Mouse (Mus musculus) lung, adult 2 months (tissue): ENCODE measurements around the gene B4galt2. TPM values are rescaled to one million over a fixed set of nuclear protein-coding genes. Genes with fewer than 3 reads are reported as not detected.

ENCODE experiments used
- DNase-seq: peaks from one replicate; pipeline ENCODE4 v3.0.0; 2022
- H3K4me1 ChIP-seq: fragments of 200-500 bp; 2 replicates; pipeline ENCODE4 v1.6.1; 2011; ENCODE audit warnings: low read length; ENCODE audit not compliant: control insufficient read depth, insufficient read depth
- H3K4me3 ChIP-seq: fragments of 200-500 bp; replicated peaks from 2 replicates; pipeline ENCODE3; 2011; ENCODE audit warnings: low read depth, mild to moderate bottlenecking, control low read depth, low read length; ENCODE audit errors: extremely low read depth
- CTCF ChIP-seq: fragments of 200-500 bp; IDR thresholded peaks from 2 replicates; pipeline ENCODE4 v1.5.1; 2011; ENCODE audit warnings: mild to moderate bottlenecking, low read length, control low read depth; ENCODE audit not compliant: insufficient read depth
- POLR2A ChIP-seq: fragments of 200-500 bp; IDR thresholded peaks from 2 replicates; pipeline ENCODE4 v1.6.1; 2011; ENCODE audit warnings: low read depth, mild to moderate bottlenecking, control low read depth, low read length, borderline replicate concordance; ENCODE audit errors: extremely low read depth
- WGBS: fragments of 180-500 bp; shearing (Covaris S2); methylation state at CpG from one replicate; pipeline ENCODE4 v1.1.7; 2018; 5-methylcytosine and 5-hydroxymethylcytosine counted together
- polyA plus RNA-seq: library from polyadenylated mRNA; depleted of rRNA; stranded (reverse); fragments of >200 nt; gene quantifications from 2 replicates; pipeline ENCODE4 v1.2.3, GENCODE M21; 2012

The B4galt2 gene
- polyA plus RNA-seq, 1 experiment = 23.4 TPM

- no peak overlapping the region for H3K4me3 ChIP-seq
- H3K4me1 ChIP-seq = no peaks in the 10 kb centered on the region
- 88% methylated on average over 9 of the region's 9 CpGs for WGBS
- TF ChIP-seq CTCF (no peak), POLR2A (no peak)
- no peak for DNase-seq
Observed at GRCm38 (mm10) chr4:117873615-117874014, 9.7 kb downstream of the B4galt2 start.

GRCm38 (mm10) chr4:117872471-117872886 is 10.8 kb downstream of the B4galt2 start, which contains the start of gene Ccdc24:
Ccdc24 (minus strand) TSS chr4:117872557.
- peak; percentile 41 for DNase-seq
- H3K4me3 ChIP-seq = peak within 1 kb of the TSS; percentile 21
- H3K4me1 ChIP-seq = 0 out of 2 replicates have a peak, but pooled peaks cover 2% of the 10 kb centered on the region
- 20% methylated on average over 14 of the region's 14 CpGs for WGBS
- TF ChIP-seq POLR2A (no peak), CTCF (no peak)

DNA sequence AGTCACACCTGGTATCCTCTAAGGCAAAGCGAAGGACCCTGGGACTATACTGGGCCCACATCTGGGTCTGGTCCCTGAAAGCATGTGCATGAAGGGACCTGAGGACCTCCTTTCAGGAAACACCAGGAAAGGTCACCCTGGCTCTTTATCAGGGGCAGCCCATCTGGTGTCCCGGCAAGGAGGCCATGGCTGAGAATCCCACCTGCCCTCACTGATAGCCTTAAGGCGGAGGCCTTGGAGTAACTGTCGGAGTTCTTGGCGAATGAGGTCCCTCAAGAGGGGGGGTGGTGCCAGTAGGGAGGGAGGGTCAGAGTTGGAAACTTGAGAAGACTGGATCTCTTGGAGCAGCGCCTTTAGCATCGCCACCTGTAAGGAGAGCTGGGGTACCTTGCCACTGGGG is 11.5 kb downstream of the B4galt2 start:
- 60% methylated on average over 7 of the region's 7 CpGs for WGBS
- DNase-seq = no peak
- TF ChIP-seq POLR2A (no peak), CTCF (no peak)
- Histone ChIP-seq H3K4me3 (no peak overlapping the region), H3K4me1 (0 out of 2 replicates have a peak, but pooled peaks cover 2% of the 10 kb centered on the region)

DNA sequence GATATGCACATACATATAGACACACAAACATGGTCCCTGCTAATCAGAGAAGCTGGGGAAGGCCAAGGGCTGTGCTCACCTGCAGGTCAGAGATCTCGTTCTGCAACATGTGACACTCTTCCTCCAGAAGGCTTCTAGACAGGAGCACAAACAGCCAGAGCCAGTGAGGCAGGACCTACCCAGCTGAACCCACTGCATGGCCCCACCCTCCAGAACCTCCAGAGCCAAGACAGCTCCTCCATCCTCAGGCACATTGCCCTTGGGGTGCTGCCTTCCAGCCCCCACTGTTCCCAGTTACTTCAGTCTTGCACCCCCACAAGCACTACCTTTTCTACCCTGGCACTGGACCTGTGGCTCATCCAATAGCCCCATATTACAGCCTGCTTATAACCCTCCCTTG is 12.8 kb downstream of the B4galt2 start:
- 35% methylated on average over 1 of the region's 1 CpGs for WGBS
- DNase-seq = no peak
- 0 out of 2 replicates have a peak, but pooled peaks cover 2% of the 10 kb centered on the region for H3K4me1 ChIP-seq
- TF ChIP-seq POLR2A (no peak), CTCF (no peak)
- no peak overlapping the region for H3K4me3 ChIP-seq

- Histone ChIP-seq H3K4me1 (0 out of 2 replicates have a peak, but pooled peaks cover 2% of the 10 kb centered on the region), H3K4me3 (no peak overlapping the region)
- TF ChIP-seq CTCF (no peak), POLR2A (no peak)
- DNase-seq = no peak
- 68% methylated on average over 9 of the region's 9 CpGs for WGBS
Observed at GRCm38 (mm10) chr4:117869317-117869716, 14.0 kb downstream of the B4galt2 start.

- DNase-seq = peak; percentile 68
- Histone ChIP-seq H3K4me3 (no peak overlapping the region), H3K4me1 (0 out of 2 replicates have a peak, but pooled peaks cover 2% of the 10 kb centered on the region)
- TF ChIP-seq POLR2A = no peak
- peak; percentile 66 for TF ChIP-seq CTCF
- WGBS = 21% methylated on average over 24 of the region's 24 CpGs
Observed at GRCm38 (mm10) chr4:117867823-117868222, 15.5 kb downstream of the B4galt2 start.

DNA sequence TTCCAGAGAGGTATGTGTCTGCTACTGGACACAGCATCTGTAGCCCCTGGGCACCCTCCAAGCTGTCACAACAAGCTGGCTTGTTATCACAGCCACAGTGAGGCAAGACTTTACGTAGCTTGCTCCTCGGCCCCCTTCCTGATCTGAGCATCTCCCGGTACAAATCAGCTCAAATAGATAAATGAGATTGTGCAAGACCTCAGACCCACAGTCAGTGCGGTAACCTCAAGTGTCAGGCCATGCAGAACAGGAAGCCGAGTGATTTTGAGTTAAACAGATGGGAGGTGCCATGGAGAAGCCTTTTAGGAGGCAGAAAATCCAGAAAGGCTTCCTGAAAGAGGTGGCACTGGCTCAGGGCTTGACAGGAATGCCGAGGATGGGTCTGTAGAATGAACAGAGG is 16.3 kb downstream of the B4galt2 start:
- H3K4me1 ChIP-seq = 0 out of 2 replicates have a peak, but pooled peaks cover 2% of the 10 kb centered on the region
- whole genome bisulfite sequencing = 61% methylated on average over 6 of the region's 6 CpGs
- DNase-seq = no peak
- no peak for TF ChIP-seq POLR2A
- no peak for TF ChIP-seq CTCF
- H3K4me3 ChIP-seq = no peak overlapping the region

DNA sequence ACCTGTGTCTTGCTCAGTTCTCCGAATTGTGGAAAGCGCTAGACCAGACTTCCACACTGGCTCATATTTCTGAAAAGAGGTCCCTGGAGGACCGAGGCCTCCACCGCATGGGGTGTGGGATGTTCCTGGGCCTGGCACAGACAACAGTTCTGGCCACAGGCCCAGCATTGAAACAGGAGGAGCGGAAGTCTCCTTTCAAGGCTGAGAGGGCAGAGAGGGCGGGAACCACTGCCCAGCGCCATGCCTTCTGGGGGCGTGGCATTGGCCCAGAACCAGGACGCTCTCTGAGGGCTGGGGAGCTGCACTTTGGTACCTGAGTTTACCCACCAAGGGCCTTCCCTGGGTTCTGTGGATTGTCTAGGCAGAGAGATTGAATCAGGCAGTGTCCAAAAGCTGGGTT is 17.2 kb downstream of the B4galt2 start:
- 21% methylated on average over 9 of the region's 9 CpGs for WGBS
- Histone ChIP-seq H3K4me3 (no peak overlapping the region), H3K4me1 (0 out of 2 replicates have a peak, but pooled peaks cover 2% of the 10 kb centered on the region)
- no peak for TF ChIP-seq POLR2A
- TF ChIP-seq CTCF = no peak
- DNase-seq = peak; percentile 79

DNA sequence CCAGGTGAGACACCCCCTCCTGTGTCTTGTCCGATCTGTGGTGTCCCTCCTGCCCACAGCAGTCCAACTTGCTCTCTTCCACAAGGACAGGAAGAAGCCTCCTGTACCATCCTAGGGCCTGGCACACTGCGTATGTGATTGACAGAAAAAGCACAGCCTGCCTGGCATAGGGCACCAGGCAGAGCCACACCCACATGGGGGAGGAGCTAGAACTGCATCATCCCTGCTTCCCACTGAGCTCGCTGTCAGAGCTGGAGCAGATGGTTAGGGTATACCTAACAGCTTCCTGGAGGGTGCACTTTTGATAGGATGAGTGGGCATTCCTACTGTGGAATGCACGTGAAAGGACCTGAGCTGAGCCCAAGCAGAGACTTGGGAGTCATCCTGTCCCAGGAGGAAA is 20.5 kb downstream of the B4galt2 start:
- no peak overlapping the region for H3K4me3 ChIP-seq
- TF ChIP-seq CTCF = no peak
- TF ChIP-seq POLR2A = no peak
- no peak for DNase-seq
- WGBS = 46% methylated on average over 4 of the region's 4 CpGs
- 0 out of 2 replicates have a peak, but pooled peaks cover 2% of the 10 kb centered on the region for H3K4me1 ChIP-seq

DNA sequence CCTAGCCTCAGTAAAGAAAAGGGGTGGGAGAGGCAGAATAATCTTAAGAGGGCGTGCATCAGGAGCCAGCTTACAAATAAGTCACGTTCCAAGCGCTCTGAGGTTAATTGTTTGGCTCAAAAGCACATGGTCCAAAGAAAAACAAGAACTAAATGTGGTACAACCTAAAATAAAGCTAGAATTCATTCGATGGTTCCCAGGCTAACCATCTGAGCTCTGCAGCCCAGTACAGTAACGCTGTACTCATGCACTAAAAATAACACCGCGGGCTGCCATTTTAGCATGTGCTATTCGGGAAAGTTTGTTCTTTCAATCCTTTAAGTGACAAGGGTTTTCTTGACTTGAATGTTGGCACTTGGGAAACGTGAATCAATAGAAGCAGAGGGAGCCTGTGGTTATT is 22.7 kb downstream of the B4galt2 start:
- Histone ChIP-seq H3K4me1 (no peaks in the 10 kb centered on the region), H3K4me3 (no peak overlapping the region)
- TF ChIP-seq CTCF (no peak), POLR2A (no peak)
- WGBS = 79% methylated on average over 9 of the region's 9 CpGs
- DNase-seq = no peak
